Mouse (Mus musculus) liver, adult 2 months (tissue): Measurements from ENCODE around the gene Stk16. TPM values are rescaled to one million over a fixed set of nuclear protein-coding genes. Genes with fewer than 3 reads are reported as not detected.

Source experiments
- DNase-seq: peaks from one replicate; pipeline ENCODE4 v3.0.0-alpha.2; 2011; ENCODE audit warnings: low read depth, low spot score; ENCODE audit errors: extremely low read depth
- H3K27ac ChIP-seq: fragments of 200-500 bp; replicated peaks from 2 replicates; pipeline ENCODE4 v1.5.1; 2012; ENCODE audit warnings: low read depth, mild to moderate bottlenecking, control low read depth, inconsistent platforms, low read length; ENCODE audit not compliant: insufficient read depth
- H3K27me3 ChIP-seq: fragments of 200-500 bp; 2 replicates; pipeline ENCODE4 v1.6.1; 2012; ENCODE audit warnings: mild to moderate bottlenecking, moderate library complexity, low read length, inconsistent platforms; ENCODE audit not compliant: control insufficient read depth, insufficient read depth
- H3K36me3 ChIP-seq: fragments of 200-500 bp; 2 replicates; pipeline ENCODE4 v1.6.1; 2012; ENCODE audit warnings: low read length, inconsistent platforms; ENCODE audit not compliant: control insufficient read depth, insufficient read depth
- H3K4me1 ChIP-seq: fragments of 200-500 bp; 2 replicates; pipeline ENCODE4 v1.6.1; 2011; ENCODE audit warnings: low read length; ENCODE audit not compliant: control insufficient read depth, insufficient read depth
- H3K4me3 ChIP-seq: fragments of 200-500 bp; 2 replicates; pipeline ENCODE4 v1.5.1; 2011; ENCODE audit warnings: low read depth, mild to moderate bottlenecking, control low read depth, low read length, moderate library complexity; ENCODE audit not compliant: insufficient read depth
- H3K79me2 ChIP-seq: fragments of 200-500 bp; 2 replicates; pipeline ENCODE4 v1.6.1; 2012; ENCODE audit warnings: inconsistent platforms, mild to moderate bottlenecking, low read length, moderate library complexity; ENCODE audit not compliant: control insufficient read depth, insufficient read depth
- H3K9ac ChIP-seq: fragments of 200-500 bp; 2 replicates; pipeline ENCODE4 v1.6.1; 2012; ENCODE audit warnings: low read depth, mild to moderate bottlenecking, control low read depth, inconsistent platforms, low read length
- CTCF ChIP-seq: fragments of 200-500 bp; IDR thresholded peaks from 2 replicates; pipeline ENCODE4 v1.5.1; 2011; ENCODE audit warnings: low read depth, low read length, control low read depth
- POLR2A ChIP-seq: fragments of 200-500 bp; IDR thresholded peaks from 2 replicates; pipeline ENCODE4 v1.6.1; 2011; ENCODE audit warnings: low read length, control low read depth; ENCODE audit not compliant: insufficient read depth; ENCODE audit errors: extremely low read depth
- WGBS: fragments of 180-500 bp; shearing (Covaris S2); methylation state at CpG from one replicate; pipeline ENCODE4 v1.1.7; 2018; 5-methylcytosine and 5-hydroxymethylcytosine counted together
- polyA plus RNA-seq: library from polyadenylated mRNA; depleted of rRNA; stranded (reverse); fragments of >200 nt; gene quantifications from 2 replicates; pipeline ENCODE4 v1.2.3, GENCODE M21; 2012; rRNA removed
- total RNA-seq: library from RNA; depleted of rRNA; stranded (reverse); fragments of >200 nt; gene quantifications from 2 replicates; pipeline ENCODE4 v1.2.3, GENCODE M21; 2014; rRNA removed

The Stk16 gene
- total and polyA plus RNA-seq, 2 experiments, result 57.3 to 221 TPM

- Histone ChIP-seq H3K27me3 (peaks cover 15% of the 10 kb centered on the region; the same call in 1 of the 2 replicates), H3K4me3 (no peak overlapping the region), H3K4me1 (no peaks in the 10 kb centered on the region), H3K27ac (no peak overlapping the region), H3K36me3 (no peaks in the 10 kb centered on the region), H3K9ac (no peak overlapping the region), H3K79me2 (no peaks in the 10 kb centered on the region)
- no peak for TF ChIP-seq POLR2A
- no peak for TF ChIP-seq CTCF
- DNase-seq, result no peak
- WGBS, result 3% methylated on average over 40 of the region's 40 CpGs
Measured at GRCm38 (mm10) chr1:75262969-75263951, 52.6 kb downstream of the Stk16 start.

- 15% methylated on average over 32 of the region's 32 CpGs for WGBS
- H3K36me3 ChIP-seq, result no peaks in the 10 kb centered on the region
Measured at GRCm38 (mm10) chr1:75264091-75264880, 53.6 kb downstream of the Stk16 start, which contains the start of gene Ptprn. Ptprn (minus strand) TSS chr1:75264502.

More at GRCm38 (mm10) chr1:75264091-75264880, 53.6 kb downstream of the Stk16 start, which contains the start of gene Ptprn:
- Histone ChIP-seq H3K9ac (no peak within 1 kb of the TSS), H3K79me2 (no peaks in the 10 kb centered on the region), H3K4me3 (no peak within 1 kb of the TSS), H3K27ac (no peak within 1 kb of the TSS), H3K27me3 (peaks cover 15% of the 10 kb centered on the region; the same call in 1 of the 2 replicates), H3K4me1 (no peaks in the 10 kb centered on the region)
- TF ChIP-seq CTCF, result no peak
- TF ChIP-seq POLR2A, result no peak
- DNase-seq, result no peak

Other genes starting within 250 kb of the Stk16 start
- 1.1 and 1.9 TPM in 2 replicates for gene Nhej1, start 85.6 kb upstream of the Stk16 start, total RNA-seq
- gene Nhej1, start 85.6 kb upstream of the Stk16 start, polyA plus RNA-seq, result 1.6 and 2.2 TPM in 2 replicates
- gene Slc23a3, start 76.9 kb upstream of the Stk16 start, total RNA-seq, result 0.20 TPM in 1 of 2 replicates, not detected in the other
- 0.10 and 0.15 TPM in 2 replicates for gene Slc23a3, start 76.9 kb upstream of the Stk16 start, polyA plus RNA-seq
- 26.4 and 37.4 TPM in 2 replicates for gene Cnppd1, start 68.1 kb upstream of the Stk16 start, total RNA-seq
- gene Cnppd1, start 68.1 kb upstream of the Stk16 start, polyA plus RNA-seq, result 33.5 and 44.3 TPM in 2 replicates
- gene Retreg2, start 68.1 kb upstream of the Stk16 start, total RNA-seq, result 77.6 and 103 TPM in 2 replicates
- 284 and 310 TPM in 2 replicates for gene Retreg2, start 68.1 kb upstream of the Stk16 start, polyA plus RNA-seq
- gene Zfand2b, start 42.2 kb upstream of the Stk16 start, total RNA-seq, result 30.5 and 32.4 TPM in 2 replicates
- 79.7 and 81.4 TPM in 2 replicates for gene Zfand2b, start 42.2 kb upstream of the Stk16 start, polyA plus RNA-seq
- gene Abcb6, start 30.4 kb upstream of the Stk16 start, total RNA-seq, result 56.1 and 66.6 TPM in 2 replicates
- 88.7 and 106 TPM in 2 replicates for gene Abcb6, start 30.4 kb upstream of the Stk16 start, polyA plus RNA-seq
- 17.7 and 19.5 TPM in 2 replicates for gene Ankzf1, start 18.7 kb upstream of the Stk16 start, total RNA-seq
- gene Ankzf1, start 18.7 kb upstream of the Stk16 start, polyA plus RNA-seq, result 12.5 and 16.6 TPM in 2 replicates
- gene Atg9a, start 18.6 kb upstream of the Stk16 start, total RNA-seq, result 23.5 and 35.8 TPM in 2 replicates
- gene Atg9a, start 18.6 kb upstream of the Stk16 start, polyA plus RNA-seq, result 75.0 and 75.4 TPM in 2 replicates
- 3.7 and 4.8 TPM in 2 replicates for gene Glb1l, start within 50 bp of the Stk16 start, total RNA-seq
- gene Glb1l, start within 50 bp of the Stk16 start, polyA plus RNA-seq, result 2.1 and 2.5 TPM in 2 replicates
- gene Tuba4a, start 9.0 kb downstream of the Stk16 start, total RNA-seq, result 80.9 and 117 TPM in 2 replicates
- 242 and 267 TPM in 2 replicates for gene Tuba4a, start 9.0 kb downstream of the Stk16 start, polyA plus RNA-seq
- gene A630095N17Rik, start 21.3 kb downstream of the Stk16 start, total RNA-seq, result not detected in 2 replicates
- not detected in 2 replicates for gene A630095N17Rik, start 21.3 kb downstream of the Stk16 start, polyA plus RNA-seq
- 25.4 and 30.3 TPM in 2 replicates for gene Dnajb2, start 25.6 kb downstream of the Stk16 start, total RNA-seq
- 55.9 and 60.4 TPM in 2 replicates for gene Dnajb2, start 25.6 kb downstream of the Stk16 start, polyA plus RNA-seq
- under 0.01 and 0.13 TPM in 2 replicates for gene Ptprn, start 53.7 kb downstream of the Stk16 start, total RNA-seq
- gene Ptprn, start 53.7 kb downstream of the Stk16 start, polyA plus RNA-seq, result not detected in 2 replicates
- 0.28 and 1.5 TPM in 2 replicates for gene Resp18, start 67.6 kb downstream of the Stk16 start, total RNA-seq
- gene Resp18, start 67.6 kb downstream of the Stk16 start, polyA plus RNA-seq, result not detected in 2 replicates
- gene Dnpep, start 107.2 kb downstream of the Stk16 start, total RNA-seq, result 89.8 and 102 TPM in 2 replicates
- 106 and 111 TPM in 2 replicates for gene Dnpep, start 107.2 kb downstream of the Stk16 start, polyA plus RNA-seq
- gene Des, start 149.5 kb downstream of the Stk16 start, total RNA-seq, result 3.1 and 4.0 TPM in 2 replicates
- gene Des, start 149.5 kb downstream of the Stk16 start, polyA plus RNA-seq, result 2.4 and 2.5 TPM in 2 replicates
- gene Speg, start 164.5 kb downstream of the Stk16 start, total RNA-seq, result 0.55 and 1.5 TPM in 2 replicates
- gene Speg, start 164.5 kb downstream of the Stk16 start, polyA plus RNA-seq, result 1.7 and 3.4 TPM in 2 replicates
- gene Gmppa, start 225.1 kb downstream of the Stk16 start, total RNA-seq, result 18.3 and 19.9 TPM in 2 replicates
- 49.8 and 86.4 TPM in 2 replicates for gene Gmppa, start 225.1 kb downstream of the Stk16 start, polyA plus RNA-seq
- not detected in 2 replicates for gene Asic4, start 239.6 kb downstream of the Stk16 start, total RNA-seq
- gene Asic4, start 239.6 kb downstream of the Stk16 start, polyA plus RNA-seq, result not detected in 2 replicates